Mouse (Mus musculus) 3T3-L1 (cell line): ENCODE data around the gene Gm8909.
"Not testable (repeated sequence)": the region's sequence is repeated elsewhere in the genome, so short reads cannot be mapped to it uniquely, and the experiment has no call there.

Experiments used
- DNase-seq: peaks from one replicate; pipeline ENCODE4 v3.0.0-alpha.2; 2015; ENCODE audit warnings: low read depth, low spot score

The Gm8909 gene

DNA sequence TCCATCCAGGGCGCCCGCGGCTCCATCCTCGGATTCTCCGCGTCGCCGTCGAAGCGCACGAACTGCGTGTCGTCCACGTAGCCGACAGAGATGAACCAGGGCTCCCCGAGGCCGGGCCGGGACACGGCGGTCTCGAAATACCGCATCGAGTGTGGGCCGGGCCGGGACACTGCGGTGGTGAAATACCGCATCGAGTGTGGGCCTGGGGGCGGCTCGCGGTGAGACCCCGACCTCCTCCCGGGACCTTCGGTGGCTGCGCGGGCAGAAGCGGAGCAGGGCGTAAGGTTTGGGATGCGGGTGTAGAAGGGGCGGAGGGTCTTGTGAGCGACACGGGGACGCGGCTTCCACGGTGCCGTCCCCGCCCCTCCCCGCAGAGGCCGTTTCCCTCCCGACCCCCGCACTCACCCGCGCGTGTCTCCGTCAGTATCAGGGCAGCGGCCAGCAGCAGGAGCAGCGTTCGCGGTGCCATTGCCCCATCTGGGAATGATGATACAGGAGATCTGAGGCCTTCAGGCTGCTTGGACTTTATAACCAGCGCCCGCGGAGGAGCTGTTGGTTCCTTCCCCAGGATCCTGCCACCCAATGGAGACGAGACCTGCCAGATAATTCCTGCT is at the start of gene Gm8909:
Gene Gm8909, minus strand, starts transcription at position 499 of the 614 bp plus-strand sequence.
- no peak for DNase-seq

DNA sequence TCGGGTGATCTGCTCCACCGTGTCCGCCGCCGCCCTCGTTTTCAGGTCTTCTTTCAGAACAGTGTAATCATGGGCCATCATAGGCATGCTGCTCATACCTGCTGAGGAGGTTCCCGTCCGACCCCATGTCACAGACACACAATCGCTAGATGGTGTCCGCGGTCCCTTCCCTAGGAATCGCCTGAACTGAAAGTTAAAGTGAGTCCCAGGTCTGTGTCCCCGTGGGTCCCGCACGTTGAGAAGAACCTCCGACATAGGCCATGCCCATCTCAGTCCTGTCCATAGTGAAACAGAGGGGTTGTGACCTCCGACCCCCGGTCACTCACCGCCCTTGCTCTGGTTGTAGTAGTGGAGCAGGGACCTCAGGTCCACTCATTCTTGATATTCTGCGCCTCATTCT is 47.2 kb upstream of the Gm8909 start:
- DNase-seq = no peak

DNA sequence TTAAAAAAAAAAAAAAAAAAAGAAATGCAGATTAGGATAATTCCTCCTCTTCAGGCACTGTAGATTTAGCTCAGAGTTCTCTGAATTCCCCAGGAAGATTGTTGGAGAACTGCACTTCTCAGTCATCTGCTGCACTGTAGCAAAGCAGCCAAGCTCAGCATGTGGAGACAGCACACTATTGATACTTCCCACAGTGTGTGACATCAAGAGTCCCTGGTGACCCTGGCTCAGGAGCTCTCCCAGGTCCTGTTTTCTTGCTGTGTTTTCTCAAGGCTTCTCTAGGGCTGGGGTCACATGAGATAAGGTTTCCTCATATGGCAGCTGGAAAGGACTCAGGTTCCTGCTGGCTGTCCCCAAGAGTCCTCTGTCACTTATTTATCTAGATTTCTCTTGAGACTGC is 38.5 kb upstream of the Gm8909 start:
- DNase-seq = peak; percentile 3

DNA sequence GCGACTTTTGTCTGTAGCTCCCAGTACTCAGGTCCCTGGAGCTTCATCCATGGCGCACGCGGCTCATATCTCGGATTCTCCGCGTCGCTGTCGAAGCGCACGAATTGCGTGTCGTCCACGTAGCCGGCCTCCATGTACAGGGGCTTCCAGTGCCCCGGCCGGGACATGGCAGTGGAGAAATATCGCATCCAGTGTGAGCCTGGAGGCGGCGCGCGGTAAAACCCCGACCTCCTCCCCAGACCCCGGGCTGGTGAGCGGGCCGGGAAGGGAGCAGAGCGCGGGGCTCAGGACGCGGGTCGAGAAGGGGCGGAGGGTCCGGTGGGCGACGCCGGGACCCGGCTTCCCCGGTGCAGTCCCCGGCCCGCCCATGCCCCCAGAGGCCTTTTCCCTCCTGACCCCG is 37.5 kb upstream of the Gm8909 start:
- no peak for DNase-seq

DNA sequence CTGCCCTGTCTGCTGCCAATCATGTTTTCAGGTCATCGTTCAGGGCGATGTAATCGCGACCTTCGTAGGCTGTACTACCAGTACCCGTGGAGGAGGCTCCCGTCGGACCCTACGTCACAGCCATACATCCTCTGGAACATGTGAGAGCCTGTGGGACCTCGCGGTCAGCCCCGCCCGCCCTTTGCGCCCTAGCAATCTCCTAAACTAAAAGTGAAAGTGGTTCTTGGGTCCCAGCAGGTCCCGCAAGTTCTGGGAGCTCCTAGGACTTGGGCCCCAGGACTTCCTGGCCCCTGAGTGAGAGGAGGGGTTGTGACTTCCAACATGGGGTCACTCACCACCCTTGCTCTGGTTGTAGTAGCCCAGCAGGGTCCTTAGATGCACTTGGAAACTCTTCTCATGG is 37.1 kb upstream of the Gm8909 start:
- DNase-seq = peak; percentile 8

DNA sequence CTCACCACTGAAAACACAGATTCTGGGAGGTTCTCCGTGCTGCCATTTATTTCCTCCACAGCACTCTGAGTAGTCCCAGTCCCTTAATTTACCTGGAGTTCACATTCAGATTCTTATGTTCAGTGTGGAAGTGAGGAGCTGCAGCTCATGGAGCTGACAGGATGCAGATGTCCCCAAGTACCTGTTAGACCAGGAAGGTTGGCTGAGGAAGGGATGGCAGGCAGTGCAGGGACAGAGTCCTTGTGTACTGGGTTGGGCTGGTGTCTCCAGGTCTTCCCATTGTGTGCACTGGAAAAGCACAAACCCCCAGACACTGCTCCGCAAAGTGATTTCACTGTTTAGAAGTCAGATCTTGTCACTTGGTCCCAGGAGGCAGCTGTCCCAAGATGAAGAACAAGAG is 33.5 kb upstream of the Gm8909 start:
- peak; percentile 0 for DNase-seq

DNA sequence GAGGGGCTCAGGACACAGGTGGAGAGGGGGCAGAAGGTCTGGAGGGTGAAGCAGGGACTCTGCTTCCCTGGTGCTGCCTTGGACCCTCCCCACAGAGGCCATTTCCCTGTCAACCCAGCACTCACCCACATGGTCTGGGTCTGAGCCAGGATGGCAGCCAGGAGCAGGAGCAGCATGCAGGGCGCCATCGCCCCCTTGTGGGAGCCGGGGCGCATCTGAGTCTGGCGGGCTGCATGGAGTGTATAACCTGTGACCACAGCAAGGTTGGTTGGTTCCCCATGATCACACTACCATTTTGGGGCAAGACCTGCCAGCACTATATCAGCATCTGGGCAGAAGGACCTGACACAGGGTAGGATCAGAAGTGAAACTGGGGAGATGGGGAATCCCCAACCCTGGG is 30.0 kb upstream of the Gm8909 start:
- peak; percentile 13 for DNase-seq

DNA sequence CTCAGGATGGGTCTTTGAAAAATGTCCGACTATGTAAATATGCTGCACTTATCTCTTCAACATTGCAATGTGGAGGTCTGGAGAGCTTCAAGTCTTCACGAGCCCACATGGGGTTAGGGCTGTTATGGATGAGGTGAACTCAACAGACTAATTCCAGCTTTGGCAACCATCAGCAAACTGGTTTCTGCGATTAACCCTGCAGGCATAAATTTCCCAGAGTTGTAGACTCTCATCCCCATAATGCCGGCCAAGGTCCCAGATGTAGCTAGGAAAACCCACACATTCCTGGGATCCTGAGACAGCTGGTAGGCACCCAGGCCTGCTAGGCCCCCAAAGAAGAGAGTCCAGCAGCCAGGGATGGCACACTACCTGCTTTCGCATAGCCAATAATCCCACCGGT is 26.1 kb upstream of the Gm8909 start:
- DNase-seq = no peak

DNA sequence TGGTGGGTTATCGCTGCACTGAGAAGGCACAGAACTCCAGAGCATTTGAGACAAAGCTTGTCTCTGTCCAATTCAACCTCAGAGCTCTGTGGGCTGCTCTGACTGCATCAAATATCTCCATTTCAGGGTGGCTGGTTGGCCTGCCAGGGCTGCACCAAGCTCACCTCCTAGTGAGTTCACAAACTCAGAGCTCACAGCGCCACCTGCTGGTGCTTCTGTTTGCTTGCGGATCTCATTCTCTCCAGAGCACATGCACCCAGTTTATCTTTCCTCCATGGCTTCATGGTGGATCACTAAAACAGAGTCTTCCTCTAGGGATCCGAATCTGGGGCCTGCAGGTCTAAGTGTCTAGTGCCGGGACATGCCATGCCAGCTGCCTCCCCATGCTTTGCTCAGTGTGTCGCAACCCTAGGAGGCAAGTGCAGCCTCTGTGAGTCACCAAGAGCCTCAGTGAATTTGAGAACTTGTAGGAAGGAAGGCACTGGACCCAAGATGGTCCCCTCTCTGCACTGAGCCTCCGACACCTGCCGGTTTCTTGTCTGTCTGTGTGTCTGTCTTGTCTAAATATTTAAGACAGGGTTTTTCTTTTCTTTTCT is 25.3 kb upstream of the Gm8909 start:
- DNase-seq = peak; percentile 65

DNA sequence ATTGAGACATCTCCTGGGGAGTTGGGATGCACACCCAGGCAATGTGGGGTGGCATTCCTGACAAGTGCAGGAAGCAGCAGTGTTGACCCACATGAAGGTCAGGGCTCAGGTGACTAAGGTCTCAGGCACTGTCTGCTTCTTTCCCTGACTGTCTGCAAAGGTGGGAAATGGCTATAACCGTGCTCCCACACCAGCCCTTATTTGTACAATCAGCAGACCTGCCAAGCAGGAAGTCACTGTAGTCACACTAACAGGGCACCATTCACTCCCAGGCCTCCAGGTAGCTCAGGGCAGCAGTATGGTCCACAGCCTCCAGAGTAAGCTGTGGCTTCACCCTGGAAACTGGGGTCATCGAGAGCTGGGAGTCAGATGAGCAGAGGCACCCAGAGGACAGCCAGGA is 24.0 kb upstream of the Gm8909 start:
- DNase-seq = no peak

DNA sequence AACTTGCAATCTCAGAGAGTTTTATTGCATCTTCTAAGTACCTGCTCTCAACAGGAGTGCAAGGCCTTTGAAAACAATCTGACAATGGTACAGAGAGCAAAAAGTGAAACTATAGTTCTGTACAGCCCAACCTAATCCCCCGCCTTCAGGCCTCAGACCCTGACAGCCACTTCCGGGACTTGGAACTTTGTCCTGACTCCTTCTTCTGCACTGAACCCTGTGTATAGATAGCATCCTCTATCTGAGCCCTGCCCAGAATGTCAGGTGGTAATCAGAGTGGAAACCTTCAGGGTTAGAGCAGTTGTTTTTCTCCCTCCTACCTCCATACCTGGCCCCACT is 21.8 kb upstream of the Gm8909 start, which contains the start of gene H2-T3:
Gene H2-T3, minus strand, starts transcription at position 119 of the 339 bp plus-strand sequence.
- no peak for DNase-seq

DNA sequence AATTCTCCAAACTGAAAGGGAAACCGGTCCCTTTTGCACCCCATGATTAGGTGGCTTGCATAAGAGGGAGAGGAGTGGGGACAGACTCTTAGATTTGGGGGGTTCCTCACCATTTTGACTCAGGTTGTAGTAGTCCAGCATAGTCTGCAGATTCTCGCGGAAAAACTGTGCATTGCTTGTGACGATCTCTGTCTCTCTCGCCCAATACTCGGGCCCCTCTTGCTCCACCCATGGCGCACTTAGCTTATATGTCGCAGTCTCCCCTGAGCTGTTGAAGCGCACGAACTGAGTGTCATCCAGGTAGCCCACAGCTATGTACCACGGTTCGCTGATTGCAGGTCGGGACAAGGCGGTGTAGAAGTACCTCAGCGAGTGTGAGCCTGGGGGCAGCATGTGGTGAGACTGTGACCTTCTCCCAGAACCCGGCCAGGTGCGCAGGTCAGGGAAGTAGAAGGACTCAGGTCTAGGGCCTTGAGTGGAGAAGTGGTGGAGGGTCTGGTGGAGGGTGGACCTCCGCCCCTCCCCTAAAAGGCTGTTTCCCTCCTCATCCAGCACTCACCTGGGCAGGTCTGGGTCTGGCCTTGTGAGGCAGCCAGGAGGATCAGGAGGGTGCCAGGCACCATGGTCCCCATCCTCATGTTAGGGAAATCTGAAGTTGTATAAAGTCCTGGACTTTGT is 21.3 kb upstream of the Gm8909 start:
- DNase-seq = no peak

DNA sequence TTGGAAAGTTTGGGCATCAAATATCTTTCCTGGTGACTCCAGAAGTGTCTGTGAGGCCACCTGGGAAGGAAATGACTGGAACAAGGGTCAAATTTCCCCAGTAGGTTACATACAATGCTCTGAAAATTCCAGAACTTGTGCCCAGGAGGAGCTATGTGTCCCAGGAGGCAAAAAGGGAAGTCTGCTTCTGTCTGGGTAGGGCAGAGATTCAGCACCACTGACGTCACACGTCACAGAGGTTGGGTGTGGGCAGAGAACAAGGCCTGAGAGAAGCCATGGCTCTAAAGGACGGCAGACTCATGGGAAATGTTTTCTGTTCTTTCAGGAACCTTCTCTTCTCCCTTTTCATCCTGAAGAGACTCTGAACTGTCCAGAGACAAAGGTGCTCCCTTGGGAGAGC is 19.2 kb upstream of the Gm8909 start:
- DNase-seq = no peak

DNA sequence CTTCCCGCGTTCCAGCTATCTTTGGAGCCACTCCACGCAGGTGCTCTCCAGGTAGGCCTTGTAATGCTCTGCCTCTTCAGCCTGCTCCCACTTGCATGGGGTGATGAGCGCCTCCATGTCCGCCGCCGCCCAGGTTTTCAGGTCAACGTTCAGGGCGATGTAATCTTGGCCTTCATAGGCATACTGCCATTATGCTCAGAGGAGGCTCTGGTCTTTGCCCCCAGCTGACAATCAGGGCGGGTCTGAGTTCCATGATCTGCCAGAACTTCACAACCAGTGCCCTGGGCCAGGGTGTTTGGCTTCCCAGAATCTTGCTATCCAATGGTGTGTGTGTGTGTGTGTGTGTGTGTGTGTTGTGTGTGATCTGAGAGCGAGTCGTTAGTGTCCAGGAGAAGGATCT is 13.9 kb upstream of the Gm8909 start:
- DNase-seq = no peak

DNA sequence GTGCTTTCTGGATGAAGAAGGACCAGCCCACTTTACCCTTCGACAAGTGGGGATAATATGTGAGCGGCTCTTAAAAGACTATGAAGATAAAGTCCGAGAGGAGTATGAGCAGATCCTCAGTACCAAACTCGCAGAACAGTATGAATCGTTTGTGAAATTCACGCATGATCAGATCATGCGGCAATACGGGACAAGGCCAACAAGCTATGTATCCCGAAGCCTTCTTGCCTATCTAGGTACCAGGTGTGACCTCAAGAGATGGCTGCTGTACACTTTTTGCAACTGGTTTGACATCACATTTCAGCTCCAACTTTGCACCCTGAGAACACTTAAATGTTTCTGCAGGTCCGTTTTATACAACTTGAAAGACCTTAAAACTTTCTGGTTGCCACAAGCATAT is 11.1 kb upstream of the Gm8909 start:
- DNase-seq = not testable (repeated sequence)

DNA sequence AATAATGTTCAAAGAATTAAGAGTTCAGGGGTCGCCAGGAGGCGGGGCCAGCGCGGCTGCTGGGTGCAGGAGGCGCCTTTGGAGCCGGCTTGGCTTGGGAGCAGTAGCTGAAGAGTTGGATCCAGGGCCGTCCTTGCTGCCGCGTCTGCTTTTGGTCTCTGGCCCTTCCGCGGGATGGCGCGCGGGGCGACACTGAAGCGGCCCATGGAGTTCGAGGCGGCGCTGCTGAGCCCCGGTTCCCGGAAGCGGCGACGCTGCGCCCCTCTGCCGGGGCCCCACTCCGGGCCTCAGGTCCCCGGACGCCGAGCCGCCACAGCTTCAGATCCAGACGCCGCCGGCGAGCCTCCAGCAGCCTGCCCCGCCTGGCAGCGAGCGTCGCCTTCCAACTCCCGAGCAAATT is 10.6 kb upstream of the Gm8909 start:
- not testable (repeated sequence) for DNase-seq

DNA sequence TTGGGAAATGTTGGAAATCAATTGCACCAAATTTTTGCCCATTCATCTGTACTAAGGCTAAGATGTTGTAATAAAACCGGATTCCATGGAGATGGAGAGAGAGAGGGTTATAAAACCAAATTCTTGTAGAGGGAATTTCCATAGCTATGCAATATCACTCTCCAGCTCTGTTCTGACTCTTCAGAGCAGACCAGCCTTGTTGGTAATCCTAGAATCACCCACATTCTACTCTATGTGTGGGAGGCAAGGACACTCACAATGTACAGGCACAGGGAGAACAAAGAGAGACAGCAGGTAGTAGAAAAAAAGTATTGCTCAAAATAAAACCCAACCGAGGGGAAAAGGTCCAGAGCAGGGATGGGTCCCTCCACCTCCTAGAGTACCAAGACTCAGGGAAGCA is 7.8 kb upstream of the Gm8909 start:
- DNase-seq = not testable (repeated sequence)

DNA sequence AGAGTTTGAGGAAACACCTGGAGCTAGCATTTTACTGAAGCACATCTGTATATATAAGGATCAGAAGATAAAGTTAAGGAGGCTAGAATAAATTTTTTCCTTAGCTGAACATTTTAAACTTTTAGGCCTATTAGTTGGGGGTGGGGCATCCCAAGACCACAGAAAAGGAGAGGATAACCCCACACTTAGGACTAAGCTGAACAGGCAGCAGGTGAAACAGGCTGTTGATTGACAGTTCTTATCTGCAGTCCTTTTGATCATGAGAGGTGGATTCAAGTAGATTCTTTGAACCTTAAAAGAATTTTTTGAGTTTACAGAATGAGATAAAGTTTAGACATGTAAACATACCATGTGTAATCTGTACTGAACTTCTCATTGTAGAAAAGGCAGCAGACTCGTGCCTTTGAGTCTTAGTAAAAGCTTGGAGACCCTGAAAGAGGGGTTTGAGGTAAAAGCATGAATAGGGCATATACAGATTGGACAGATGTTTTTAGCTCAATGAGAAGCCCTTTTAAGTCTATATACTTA is 2.0 kb upstream of the Gm8909 start:
- DNase-seq = no peak

DNA sequence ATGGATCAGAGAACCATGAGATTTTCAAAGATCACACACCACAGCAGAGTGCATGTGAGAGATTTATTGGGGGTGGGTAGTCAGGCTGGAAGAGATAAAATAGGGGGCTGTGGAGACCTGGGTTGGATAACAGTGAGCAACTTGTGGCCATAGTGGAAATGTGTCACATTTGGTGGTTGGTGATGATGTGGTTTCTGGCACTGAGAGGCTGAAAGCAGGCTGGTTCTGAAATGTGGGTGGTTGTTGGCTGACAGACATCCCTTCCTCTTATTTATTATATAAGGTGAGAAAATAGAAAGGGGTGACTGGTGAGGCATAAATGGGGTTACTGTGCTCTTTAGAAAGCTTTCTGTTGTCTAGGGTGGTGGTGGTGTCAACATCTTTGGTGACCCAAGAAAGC is 1.4 kb upstream of the Gm8909 start:
- DNase-seq = no peak

DNA sequence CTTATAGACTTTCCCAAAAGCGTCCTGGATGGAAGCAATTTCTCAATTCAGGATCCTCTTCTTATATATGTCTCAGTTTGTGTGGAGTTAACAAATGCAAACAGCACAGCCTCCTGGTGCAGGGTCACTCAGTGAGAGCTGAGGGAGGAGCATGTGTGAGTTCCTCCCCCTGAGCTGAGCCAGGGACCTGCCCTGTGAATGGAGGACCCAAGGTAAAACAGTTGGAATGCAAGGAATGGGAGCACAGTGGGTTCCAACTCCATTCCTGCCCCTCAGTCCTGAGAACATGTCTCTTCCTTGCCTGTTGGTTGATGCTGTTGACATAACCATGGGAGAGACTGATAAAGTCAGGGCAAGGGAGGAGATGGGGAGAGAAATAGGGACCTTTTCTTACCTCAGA is 757 bp upstream of the Gm8909 start:
- not testable (repeated sequence) for DNase-seq

DNA sequence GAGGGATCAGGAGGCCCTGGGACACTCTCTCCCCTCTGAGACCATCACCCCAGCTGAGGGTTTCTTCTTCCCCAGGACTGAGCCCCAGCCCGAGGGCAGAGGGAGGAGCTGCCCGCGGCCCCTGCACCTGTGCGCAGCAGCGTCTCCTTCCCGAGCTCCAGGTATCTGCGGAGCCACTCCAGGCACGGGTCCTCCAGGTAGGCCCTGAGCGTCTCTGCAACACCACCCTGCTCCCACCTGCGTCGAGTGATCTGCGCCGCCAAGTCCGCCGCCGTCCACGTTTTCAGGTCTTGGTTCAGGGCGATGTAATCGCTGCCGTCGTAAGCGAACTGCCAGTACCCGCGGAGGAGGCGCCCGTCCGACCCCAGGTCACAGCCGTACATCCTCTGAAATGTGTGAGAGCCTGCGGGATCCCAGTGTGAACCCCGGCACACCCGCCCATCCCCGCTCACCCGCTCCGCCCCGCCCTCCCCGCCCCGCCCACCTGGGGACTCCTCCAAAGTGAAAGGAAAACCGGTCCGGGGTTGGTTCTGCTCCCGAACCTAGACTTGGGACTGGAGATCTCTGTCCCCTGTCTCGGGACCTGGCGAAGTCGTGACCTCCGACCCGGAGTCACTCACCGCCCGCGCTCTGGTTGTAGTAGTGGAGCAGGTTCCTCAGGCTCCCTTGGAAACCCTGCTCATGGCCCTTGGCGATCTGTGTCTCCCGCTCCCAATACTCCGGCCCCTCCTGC is 865 bp downstream of the Gm8909 start:
- DNase-seq = no peak

DNA sequence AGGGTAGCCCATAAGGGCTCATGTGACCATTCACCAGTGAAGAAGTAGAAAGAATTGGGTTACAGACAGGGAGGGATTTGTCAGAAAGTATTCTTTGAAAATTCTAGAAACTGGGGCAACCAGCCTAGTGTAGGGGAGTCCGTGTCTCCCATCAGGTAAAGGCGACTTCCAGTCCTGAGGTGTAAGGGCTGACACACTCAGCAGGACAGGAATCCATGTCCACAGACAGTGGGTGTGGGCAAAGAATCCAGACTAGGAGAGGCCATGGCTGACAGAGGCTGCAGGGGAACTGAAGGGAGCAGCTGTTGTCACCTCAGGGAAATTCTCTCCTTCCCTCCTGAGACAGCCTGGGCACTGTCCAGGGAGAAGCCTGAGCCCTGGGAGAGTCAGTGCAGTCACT is 1.4 kb downstream of the Gm8909 start:
- DNase-seq = not testable (repeated sequence)
